Mouse (Mus musculus) cerebellum, adult 18-20 months (tissue): ENCODE data around the gene Rnf181.

ENCODE experiments used
- DNase-seq, 2 experiments: peaks; one replicate each; pipeline ENCODE4 v3.0.0; 2021

Rnf181 gene

DNA sequence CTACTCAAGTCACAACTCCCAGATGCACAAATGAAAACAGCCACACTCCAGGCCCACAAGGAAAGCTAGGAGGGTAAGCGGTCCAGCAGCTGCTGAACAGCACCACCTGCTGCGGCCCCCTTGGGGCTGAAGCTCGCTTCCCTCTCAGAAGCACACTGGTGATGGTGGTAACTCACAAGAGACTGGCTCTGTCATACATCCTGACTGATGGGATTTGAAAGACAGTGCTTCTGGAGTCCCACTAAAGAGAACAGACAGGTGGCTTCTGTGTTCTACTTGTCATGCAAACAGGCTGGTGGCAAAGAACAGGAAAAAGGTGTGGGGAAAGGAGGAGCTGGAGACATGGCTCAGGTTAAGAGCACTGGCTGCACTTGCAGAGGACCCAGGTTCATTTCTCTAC lies 43.8 kb downstream of the Rnf181 start:
- no peak for DNase-seq

- DNase-seq = no peak
These were observed 47.7 kb downstream of the Rnf181 start for GRCm38 (mm10) chr6:72319019-72319418.

DNA sequence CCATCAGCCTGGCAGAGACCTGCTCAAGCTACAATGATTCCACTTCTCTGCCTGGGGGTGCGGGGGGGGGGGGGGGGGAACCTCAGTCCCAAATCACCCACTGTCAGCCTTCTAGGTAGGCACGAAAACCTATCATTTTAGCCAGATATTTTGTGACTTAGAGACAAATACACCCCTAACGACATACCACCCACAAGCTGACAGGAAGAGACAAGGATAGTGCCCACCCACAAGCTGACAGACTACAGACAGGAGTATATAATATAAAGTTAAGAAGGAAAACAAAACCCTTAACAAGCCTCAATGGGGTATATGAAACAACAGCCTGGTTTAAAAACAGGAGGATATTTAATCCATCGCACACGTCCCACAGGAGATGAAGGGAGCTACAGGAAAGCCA lies 48.3 kb downstream of the Rnf181 start:
- DNase-seq = no peak

DNA sequence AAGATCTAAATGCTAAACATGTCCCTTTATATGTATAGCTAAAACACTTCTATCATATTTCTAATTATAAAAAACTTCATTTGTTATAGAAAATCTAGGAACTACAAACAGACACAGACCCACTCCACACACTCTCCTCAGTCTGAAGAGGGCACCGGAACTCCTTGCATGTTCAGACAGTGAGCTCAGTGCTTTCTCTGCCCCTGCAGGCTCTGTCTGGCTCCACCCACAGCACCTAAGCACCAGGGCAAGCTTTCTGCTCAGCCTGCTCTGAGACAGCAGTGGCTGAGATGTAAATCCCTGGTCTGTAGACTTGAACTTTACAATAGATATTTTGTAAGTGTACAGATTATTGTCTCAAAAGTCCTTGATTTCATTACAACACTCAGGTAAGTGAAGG lies 50.7 kb downstream of the Rnf181 start:
- DNase-seq = no peak

DNA sequence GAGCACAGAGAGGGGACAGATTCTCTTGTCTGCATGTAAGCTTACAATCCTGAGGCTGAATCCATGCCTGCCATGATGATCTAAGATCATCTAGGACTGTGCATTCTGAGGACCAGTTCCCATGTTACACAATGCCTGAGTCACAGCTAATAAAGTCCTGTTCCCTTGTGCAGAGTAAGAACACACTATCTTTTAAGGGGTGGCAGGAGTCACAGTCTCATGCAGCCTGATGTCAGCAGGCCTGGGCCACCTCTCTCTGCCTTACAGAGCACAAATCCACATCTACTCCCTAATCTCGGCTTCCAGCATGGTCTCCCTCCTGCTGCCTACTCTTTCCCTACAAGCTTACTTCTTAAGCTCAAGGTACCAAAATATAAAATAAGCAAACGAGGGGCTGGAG lies 51.4 kb downstream of the Rnf181 start:
- DNase-seq = no peak

DNA sequence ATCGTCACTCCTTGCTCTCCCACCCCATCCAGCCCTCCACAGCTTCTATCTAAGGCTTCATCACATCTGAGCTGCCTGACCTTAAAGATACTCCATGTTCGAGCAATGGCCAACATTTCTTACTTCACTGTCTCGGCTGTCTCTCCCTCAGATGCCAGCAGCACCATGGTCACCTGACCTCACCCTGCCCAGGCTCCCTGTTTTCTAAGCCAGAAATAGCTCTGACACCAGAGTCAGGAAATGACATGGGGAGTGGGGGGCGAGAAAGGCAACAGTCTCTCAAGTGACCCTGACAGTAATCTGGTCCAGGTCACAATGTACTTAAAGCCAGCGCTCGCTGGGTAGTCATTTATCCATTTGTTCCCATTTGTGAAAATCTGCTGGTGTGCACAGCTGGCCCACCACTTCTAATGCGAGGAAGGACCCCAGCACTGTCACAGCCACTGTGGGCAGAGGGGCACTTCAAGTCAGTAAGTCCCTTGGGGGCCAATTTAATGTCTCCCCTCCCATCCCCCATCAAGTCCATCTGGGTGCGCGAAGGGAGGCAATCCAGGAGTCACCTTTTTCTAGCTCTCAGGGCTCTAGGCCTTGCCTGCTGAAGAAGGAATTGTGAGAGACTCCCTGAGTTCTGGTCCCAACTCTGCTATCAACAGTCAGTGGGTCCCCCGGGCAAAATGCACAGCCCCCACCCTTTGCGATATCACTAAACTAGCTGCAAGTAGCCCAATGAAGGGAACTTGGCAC lies 53.5 kb downstream of the Rnf181 start:
- DNase-seq = no peak

- DNase-seq = no peak
These were observed 54.6 kb downstream of the Rnf181 start for GRCm38 (mm10) chr6:72312198-72312597.
